Mouse (Mus musculus) gastrocnemius, postnatal 4 days (tissue): ENCODE data around the gene Tssk6. TPM values are rescaled to one million over a fixed set of nuclear protein-coding genes. Genes with fewer than 3 reads are reported as not detected.
"Not testable (repeated sequence)": the region's sequence is repeated elsewhere in the genome, so short reads cannot be mapped to it uniquely, and the experiment has no call there.

Experiments
- DNase-seq, 2 experiments: peaks; one replicate each; pipeline ENCODE4 v3.0.0; 2021 to 2022; ENCODE audit warnings: low spot score in 2 of 2, mixed read lengths in 2 of 2
- total RNA-seq, 2 experiments: library from RNA; stranded (reverse); gene quantifications; 2 replicates each; pipeline ENCODE4 v1.2.3; 2021

The Tssk6 gene
- total RNA-seq, 2 experiments from 2014 or later = 0.60 TPM; not detected in 1

- no peak for DNase-seq
Observed at GRCm38 (mm10) chr8:69914526-69914925, 12.5 kb downstream of the Tssk6 start.

GRCm38 (mm10) chr8:69915748-69916147, 13.8 kb downstream of the Tssk6 start:
- DNase-seq = no peak

- no peak for DNase-seq
Observed at GRCm38 (mm10) chr8:69918506-69918905, 16.5 kb downstream of the Tssk6 start.

GRCm38 (mm10) chr8:69919010-69919409, 17.0 kb downstream of the Tssk6 start:
- DNase-seq = peak; percentile 41 to 66

GRCm38 (mm10) chr8:69919876-69920662, 18.1 kb downstream of the Tssk6 start:
- DNase-seq = peak in 1 of 2 experiments; percentile 41

GRCm38 (mm10) chr8:69921141-69921540, 19.2 kb downstream of the Tssk6 start:
- DNase-seq = no peak

GRCm38 (mm10) chr8:69923986-69924385, 22.0 kb downstream of the Tssk6 start:
- DNase-seq = no peak

DNA sequence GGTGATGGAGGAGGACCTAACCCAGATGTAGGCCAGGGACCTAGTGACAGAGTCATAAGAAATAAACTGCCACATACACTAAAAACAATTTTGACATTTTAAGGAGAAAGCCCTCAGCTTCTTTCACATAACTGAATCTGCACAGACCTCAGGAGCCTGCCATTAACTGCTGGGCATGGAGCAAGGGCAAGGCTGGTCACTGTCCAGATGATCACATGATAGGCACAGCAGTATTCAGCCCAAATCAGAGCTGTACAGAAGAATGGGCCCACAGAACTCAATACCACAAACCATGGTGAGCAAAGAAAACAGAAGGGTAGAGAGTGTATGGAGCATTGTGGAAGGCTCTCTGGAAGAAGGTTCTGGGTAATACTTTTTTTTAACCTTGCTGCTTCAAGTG, 24.9 kb downstream of the Tssk6 start:
- no peak for DNase-seq

- no peak for DNase-seq
Observed at GRCm38 (mm10) chr8:69933811-69934210, 31.8 kb downstream of the Tssk6 start.

GRCm38 (mm10) chr8:69934582-69934981, 32.6 kb downstream of the Tssk6 start:
- DNase-seq = no peak

DNA sequence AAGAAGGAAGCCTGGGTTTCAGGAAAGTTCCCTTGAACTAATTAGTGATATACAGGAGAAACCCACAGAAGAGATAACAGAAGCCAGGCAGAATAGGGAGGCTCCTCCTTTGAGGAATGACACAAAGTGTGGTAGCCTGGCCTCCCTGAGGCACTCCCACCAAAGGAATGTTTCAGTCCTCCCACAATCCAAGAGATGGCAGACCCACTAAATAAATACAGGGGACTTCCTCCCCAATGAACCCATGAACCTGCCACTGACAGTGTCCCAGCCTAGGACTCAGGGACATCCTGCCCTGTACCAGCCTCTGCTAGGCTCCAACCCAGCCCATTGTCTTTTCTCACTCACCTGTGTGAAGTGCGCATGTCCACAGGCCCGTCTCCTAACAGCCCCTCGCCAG, 33.4 kb downstream of the Tssk6 start:
- DNase-seq = no peak

DNA sequence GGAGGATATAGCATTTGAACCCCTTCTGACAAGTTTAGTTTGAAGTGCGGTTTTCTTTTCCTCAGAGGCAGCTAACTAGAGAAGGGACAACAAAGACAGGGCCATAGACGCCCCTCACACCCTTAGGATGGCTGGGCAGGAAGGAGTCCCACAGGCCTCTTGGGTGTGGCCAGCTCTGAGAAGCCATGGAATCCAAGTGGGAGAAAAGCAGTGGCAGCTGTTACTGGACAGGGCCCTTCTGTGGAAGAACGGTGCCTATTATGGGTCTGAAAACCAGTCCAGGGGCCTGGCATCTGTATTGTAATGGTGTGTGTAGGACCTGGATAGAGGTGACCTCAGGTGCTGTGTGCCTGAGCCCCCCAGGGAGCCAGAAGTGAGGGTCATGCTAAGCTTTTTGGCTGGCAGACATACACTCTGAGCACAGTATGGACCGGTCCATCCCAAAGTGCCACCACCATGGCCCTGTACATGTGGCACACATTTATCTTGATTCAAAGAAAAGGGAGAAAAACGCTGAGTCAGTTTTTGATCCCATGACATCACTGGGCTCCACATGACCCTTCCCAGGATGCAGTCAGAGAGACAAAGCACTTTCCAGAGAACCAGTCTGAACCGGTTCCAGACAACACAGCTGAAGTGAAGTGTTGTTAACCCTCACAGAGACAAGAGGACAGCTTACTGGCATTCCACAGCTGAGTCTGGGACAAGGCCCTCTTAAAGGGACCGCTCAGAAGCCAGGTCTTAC, 34.2 kb downstream of the Tssk6 start:
- DNase-seq = peak in 1 of 2 experiments; percentile 56

DNA sequence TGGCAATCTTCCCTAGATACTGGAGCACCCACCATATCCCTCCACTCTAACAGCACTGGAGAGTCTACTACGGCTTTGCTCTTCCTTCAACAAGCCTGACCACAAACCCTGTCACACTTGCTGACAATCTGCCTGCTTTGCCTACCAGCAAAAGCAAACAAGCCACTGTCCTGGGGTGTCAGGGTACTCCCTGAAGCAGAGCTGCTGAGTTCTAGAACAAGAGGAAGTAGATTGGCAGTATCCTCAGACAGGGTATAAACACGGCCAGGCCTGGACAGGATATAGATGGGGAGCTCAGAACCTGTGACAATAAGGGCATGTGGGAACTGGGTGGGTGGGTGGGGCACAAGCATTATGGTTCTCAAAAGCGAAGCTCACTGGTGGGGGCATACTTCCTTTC, 35.5 kb downstream of the Tssk6 start:
- DNase-seq = no peak

- no peak for DNase-seq
Observed at GRCm38 (mm10) chr8:69938245-69938982, 36.4 kb downstream of the Tssk6 start.

DNA sequence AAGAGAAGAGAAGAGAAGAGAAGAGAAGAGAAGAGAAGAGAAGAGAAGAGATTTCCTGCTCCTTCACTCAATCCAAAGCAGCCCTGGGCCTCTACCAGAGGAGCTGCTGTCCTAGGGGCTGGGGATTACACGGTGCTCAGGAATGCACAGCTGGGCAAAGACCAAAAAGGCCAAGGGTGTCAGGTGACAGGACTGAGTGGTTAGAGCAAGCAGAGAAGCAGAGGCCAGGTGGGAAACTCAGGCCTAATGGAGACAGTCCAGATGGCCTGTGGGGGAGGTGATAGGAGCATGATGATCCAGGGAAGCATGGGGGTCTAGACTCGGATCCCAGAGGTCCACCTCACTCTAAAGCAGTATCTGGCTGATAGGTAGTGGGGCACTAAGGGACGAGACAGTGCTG, 37.6 kb downstream of the Tssk6 start:
- DNase-seq = peak in 1 of 2 experiments; percentile 22

DNA sequence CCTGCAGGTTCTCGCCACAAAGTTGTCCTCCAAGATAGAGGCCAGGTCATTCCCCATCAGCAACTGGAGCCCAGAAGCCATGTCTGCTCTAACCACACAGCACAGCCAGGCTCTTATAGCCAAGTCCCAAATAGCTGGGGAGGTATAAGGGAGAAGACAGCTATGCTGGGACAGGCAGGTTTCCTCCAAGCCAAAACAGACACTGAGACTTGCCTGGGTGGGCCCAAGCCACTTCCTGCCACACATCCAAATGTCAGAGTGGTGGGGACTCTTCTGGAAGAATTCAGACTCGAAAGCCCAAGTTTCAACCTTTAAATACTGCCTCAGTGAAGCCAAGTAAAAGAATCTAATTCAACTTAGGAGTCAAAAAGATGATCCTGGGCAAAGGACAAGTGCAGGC, 38.4 kb downstream of the Tssk6 start:
- DNase-seq = no peak

- DNase-seq = not testable (repeated sequence)
Observed at GRCm38 (mm10) chr8:69942495-69942894, 40.5 kb downstream of the Tssk6 start.

- no peak for DNase-seq
Observed at GRCm38 (mm10) chr8:69950300-69950699, 48.3 kb downstream of the Tssk6 start.
